Mouse (Mus musculus): Measurements from ENCODE around the gene Ssr2. TPM values are rescaled to one million over a fixed set of nuclear protein-coding genes. Genes with fewer than 3 reads are reported as not detected.
A peak's percentile ranks its signal among the peaks of the same experiment; 100 is the strongest.
"Not testable (repeated sequence)": the region's sequence is repeated elsewhere in the genome, so short reads cannot be mapped to it uniquely, and the experiment has no call there.

Ssr2 gene
- polyA plus RNA-seq, 1 experiment, result 89.0 TPM

GRCm38 (mm10) chr3:88591950-88592731, 16.5 kb downstream of the Ssr2 start:
- Histone ChIP-seq H3K4me1 (ENCODE audit: control insufficient read depth, insufficient read depth, insufficient read length, low read length) (peaks cover 7% of the 10 kb centered on the region; the same call in 1 of the 2 replicates), H3K27ac (replicated peaks; ENCODE audit: low read depth, low read length) (peak overlapping the region; percentile 18), H3K4me3 (ENCODE audit: insufficient read depth, low read depth, low read length) (peak overlapping the region; percentile 60)

DNA sequence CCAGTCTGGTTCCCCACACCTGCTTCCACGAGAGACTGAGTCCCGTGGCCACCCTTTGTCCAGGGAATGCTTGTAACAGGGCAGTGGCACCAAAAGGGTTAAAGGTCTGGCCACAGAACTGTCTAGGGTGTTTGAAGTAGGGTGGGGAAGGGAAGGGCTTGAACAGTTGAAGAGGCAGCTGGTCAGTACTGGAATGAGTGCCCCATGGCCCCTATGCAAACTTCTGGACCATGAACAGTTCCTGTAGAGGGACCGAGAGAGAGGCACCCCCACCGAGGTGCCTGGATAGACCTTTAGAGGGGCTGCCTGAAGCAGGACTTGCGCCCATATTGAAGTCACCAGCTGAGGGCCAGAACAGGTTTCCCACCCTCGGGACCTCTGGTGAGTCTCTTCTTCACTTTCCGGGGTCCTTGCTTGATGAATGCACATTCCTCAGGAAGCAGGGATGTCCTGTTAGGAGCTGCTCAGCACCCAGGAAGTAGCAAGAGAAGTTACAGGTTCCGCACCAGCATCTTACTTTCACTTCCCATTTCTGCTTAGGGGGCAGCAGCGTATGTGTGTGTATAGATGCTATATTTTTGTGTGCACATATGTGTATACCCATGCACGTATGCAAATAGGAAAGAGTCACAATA, 17.4 kb downstream of the Ssr2 start:
- no peak overlapping the region for H3K4me3 ChIP-seq (ENCODE audit: insufficient read depth, low read depth, low read length)
- no peak overlapping the region for H3K27ac ChIP-seq (replicated peaks; ENCODE audit: low read depth, low read length)
- peaks cover 7% of the 10 kb centered on the region; the same call in 1 of the 2 replicates for H3K4me1 ChIP-seq (ENCODE audit: control insufficient read depth, insufficient read depth, insufficient read length, low read length)

- H3K4me3 ChIP-seq (ENCODE audit: insufficient read depth, low read depth, low read length), result no peak overlapping the region
- H3K4me1 ChIP-seq (ENCODE audit: control insufficient read depth, insufficient read depth, insufficient read length, low read length), result peaks cover 7% of the 10 kb centered on the region; the same call in 1 of the 2 replicates
- no peak overlapping the region for H3K27ac ChIP-seq (replicated peaks; ENCODE audit: low read depth, low read length)
Measured at GRCm38 (mm10) chr3:88593893-88594580, 18.4 kb downstream of the Ssr2 start.

- H3K4me1 ChIP-seq (ENCODE audit: control insufficient read depth, insufficient read depth, insufficient read length, low read length); H3K27ac ChIP-seq (replicated peaks; ENCODE audit: low read depth, low read length); H3K4me3 ChIP-seq (ENCODE audit: insufficient read depth, low read depth, low read length): not testable (repeated sequence)
Measured at GRCm38 (mm10) chr3:88596547-88596946, 20.9 kb downstream of the Ssr2 start.

DNA sequence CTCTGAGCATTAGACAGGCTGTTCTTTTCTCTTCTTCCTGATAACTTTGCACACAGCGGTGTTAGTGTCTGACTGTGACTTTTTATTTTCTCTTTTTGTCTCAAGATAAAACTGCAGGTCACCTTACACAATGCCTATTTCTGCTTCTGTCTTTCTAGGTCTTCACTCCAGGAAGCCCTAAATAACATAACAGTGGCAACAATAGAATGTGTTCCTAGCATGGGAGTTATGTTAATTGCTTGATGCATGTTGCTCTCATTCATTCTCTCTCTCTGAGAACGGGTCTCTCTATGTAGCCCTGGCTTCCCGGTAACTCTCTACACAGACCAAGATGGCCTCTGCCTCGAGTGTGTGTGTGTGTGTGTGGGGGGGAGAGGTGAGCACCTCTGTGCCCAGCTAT, 26.8 kb downstream of the Ssr2 start:
- Histone ChIP-seq H3K4me1 (ENCODE audit: control insufficient read depth, insufficient read depth, insufficient read length, low read length) (no peaks in the 10 kb centered on the region), H3K4me3 (ENCODE audit: insufficient read depth, low read depth, low read length) (no peak overlapping the region), H3K27ac (replicated peaks; ENCODE audit: low read depth, low read length) (no peak overlapping the region)

- H3K27ac ChIP-seq (replicated peaks; ENCODE audit: low read depth, low read length), result peak overlapping the region; percentile 77; the same call in 1 of the 2 replicates
- no peak overlapping the region for H3K4me3 ChIP-seq (ENCODE audit: insufficient read depth, low read depth, low read length)
- peaks cover 4% of the 10 kb centered on the region; the same call in 1 of the 2 replicates for H3K4me1 ChIP-seq (ENCODE audit: control insufficient read depth, insufficient read depth, insufficient read length, low read length)
Measured at GRCm38 (mm10) chr3:88603714-88604161, 28.1 kb downstream of the Ssr2 start.

GRCm38 (mm10) chr3:88604863-88605262, 29.2 kb downstream of the Ssr2 start:
- no peak overlapping the region for H3K27ac ChIP-seq (replicated peaks; ENCODE audit: low read depth, low read length)
- H3K4me1 ChIP-seq (ENCODE audit: control insufficient read depth, insufficient read depth, insufficient read length, low read length), result peaks cover 10% of the 10 kb centered on the region; the same call in 1 of the 2 replicates
- no peak overlapping the region for H3K4me3 ChIP-seq (ENCODE audit: insufficient read depth, low read depth, low read length)

GRCm38 (mm10) chr3:88605666-88606065, 30.0 kb downstream of the Ssr2 start, which contains the start of gene Arhgef2:
Arhgef2 (plus strand) TSS chr3:88605966.
- H3K4me3 ChIP-seq (ENCODE audit: insufficient read depth, low read depth, low read length); H3K27ac ChIP-seq (replicated peaks; ENCODE audit: low read depth, low read length): not testable (repeated sequence)
- H3K4me1 ChIP-seq (ENCODE audit: control insufficient read depth, insufficient read depth, insufficient read length, low read length), result peaks cover 10% of the 10 kb centered on the region; the same call in 1 of the 2 replicates

- peaks cover 10% of the 10 kb centered on the region; the same call in 1 of the 2 replicates for H3K4me1 ChIP-seq (ENCODE audit: control insufficient read depth, insufficient read depth, insufficient read length, low read length)
- H3K27ac ChIP-seq (replicated peaks; ENCODE audit: low read depth, low read length), result peak overlapping the region; percentile 59
- peak overlapping the region; percentile 59 for H3K4me3 ChIP-seq (ENCODE audit: insufficient read depth, low read depth, low read length)
Measured at GRCm38 (mm10) chr3:88607065-88607757, 31.5 kb downstream of the Ssr2 start.

GRCm38 (mm10) chr3:88607758-88608138, 32.1 kb downstream of the Ssr2 start:
- H3K27ac ChIP-seq (replicated peaks; ENCODE audit: low read depth, low read length), result peak overlapping the region; percentile 59
- H3K4me1 ChIP-seq (ENCODE audit: control insufficient read depth, insufficient read depth, insufficient read length, low read length), result peaks cover 10% of the 10 kb centered on the region; the same call in 1 of the 2 replicates
- peak overlapping the region; percentile 59 for H3K4me3 ChIP-seq (ENCODE audit: insufficient read depth, low read depth, low read length)

DNA sequence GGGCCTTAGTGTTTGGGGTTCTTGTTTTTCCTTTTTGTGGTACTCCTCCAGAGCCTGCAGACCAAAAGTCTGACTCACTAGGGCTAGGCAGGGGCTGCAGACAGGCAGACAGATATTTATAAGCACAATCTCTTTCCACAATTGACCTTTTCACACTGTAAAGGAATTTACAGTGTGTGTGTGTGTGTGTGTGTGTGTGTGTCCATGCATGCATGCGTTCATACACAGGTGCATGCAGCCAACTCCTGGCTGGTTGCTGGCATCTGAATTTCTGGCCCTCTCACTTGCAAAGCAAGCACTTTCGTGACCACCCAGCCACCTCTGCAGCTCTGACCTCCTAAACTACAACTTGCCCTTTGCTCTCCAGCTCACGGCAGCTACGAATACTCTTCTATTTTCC, 33.4 kb downstream of the Ssr2 start:
- H3K4me1 ChIP-seq (ENCODE audit: control insufficient read depth, insufficient read depth, insufficient read length, low read length), result peaks cover 10% of the 10 kb centered on the region; the same call in 1 of the 2 replicates
- peak overlapping the region; percentile 29; the same call in 1 of the 2 replicates for H3K27ac ChIP-seq (replicated peaks; ENCODE audit: low read depth, low read length)
- no peak overlapping the region for H3K4me3 ChIP-seq (ENCODE audit: insufficient read depth, low read depth, low read length)

DNA sequence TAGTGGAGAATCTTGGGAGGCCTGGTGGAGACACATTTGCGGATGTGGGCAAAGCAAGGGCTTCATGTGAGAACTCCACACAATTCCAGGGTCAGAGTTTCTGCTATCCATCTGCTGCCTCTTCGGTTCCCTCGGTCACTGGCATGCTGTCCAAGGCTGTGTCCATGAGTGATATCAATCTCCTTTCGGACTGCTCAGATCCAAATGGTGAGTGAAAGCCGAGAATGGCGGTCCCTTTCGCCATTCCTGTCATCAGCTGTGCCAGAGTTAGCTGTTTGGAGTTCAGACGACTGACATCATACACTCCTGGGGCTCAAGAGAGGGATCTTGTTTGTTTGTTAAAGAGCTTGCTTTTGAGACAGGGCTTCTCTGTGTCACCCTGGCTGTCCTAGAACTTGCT, 38.7 kb downstream of the Ssr2 start:
- Histone ChIP-seq H3K27ac (replicated peaks; ENCODE audit: low read depth, low read length) (no peak overlapping the region), H3K4me1 (ENCODE audit: control insufficient read depth, insufficient read depth, insufficient read length, low read length) (peaks cover 22% of the 10 kb centered on the region), H3K4me3 (ENCODE audit: insufficient read depth, low read depth, low read length) (no peak overlapping the region)

DNA sequence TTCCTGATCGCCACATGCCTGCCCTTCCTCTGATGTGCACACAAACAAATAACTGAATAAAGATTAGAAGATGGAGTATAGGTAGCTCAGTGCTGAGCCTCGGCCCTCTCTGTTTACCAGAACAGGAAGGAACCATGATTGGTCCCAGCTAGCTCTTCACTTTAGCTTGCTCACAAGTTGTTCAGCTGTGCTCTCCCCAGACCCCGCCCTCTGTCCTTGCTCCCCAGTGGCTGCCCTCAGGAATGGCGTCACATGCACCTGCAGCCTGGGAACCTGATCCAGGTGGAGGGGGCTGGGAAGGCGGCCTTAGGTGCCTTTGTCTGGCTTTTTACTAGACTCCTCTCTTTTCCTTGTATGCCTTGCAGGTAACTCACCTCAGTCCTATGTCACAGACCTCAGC, 39.4 kb downstream of the Ssr2 start:
- Histone ChIP-seq H3K27ac (replicated peaks; ENCODE audit: low read depth, low read length) (peak overlapping the region; percentile 26; the same call in 1 of the 2 replicates), H3K4me1 (ENCODE audit: control insufficient read depth, insufficient read depth, insufficient read length, low read length) (peaks cover 26% of the 10 kb centered on the region), H3K4me3 (ENCODE audit: insufficient read depth, low read depth, low read length) (no peak overlapping the region)

DNA sequence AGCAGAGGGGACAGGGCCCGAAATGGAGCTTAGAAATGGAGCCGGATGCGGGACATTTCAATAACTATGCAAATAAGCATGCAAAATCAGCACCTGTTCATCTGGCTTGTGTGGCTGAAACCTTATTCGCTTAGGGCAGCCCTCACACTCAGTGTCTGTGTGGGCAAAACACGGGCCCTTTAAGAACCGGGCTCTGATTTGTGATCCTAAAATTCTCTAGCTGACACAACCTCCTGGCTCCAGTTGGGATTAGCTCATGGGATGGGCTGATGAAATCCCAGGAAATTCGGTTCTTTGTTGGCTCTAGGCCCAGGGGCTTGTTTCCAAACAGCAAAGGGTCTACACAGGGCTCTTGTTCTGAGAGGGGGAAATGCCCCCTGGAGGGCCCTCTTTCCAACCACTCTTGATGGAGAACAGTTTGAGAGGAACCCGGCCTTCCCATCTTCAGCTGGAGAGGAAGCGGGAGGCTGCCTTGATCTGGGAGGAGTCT, 40.3 kb downstream of the Ssr2 start:
- H3K4me1 ChIP-seq (ENCODE audit: control insufficient read depth, insufficient read depth, insufficient read length, low read length), result peaks cover 26% of the 10 kb centered on the region
- H3K27ac ChIP-seq (replicated peaks; ENCODE audit: low read depth, low read length), result peak overlapping the region; percentile 91
- peak overlapping the region; percentile 62 for H3K4me3 ChIP-seq (ENCODE audit: insufficient read depth, low read depth, low read length)
